Mouse (Mus musculus) lung, adult 2 months (tissue): Measurements from ENCODE around the gene Ccdc181.
"Not testable (repeated sequence)": the region's sequence is repeated elsewhere in the genome, so short reads cannot be mapped to it uniquely, and the experiment has no call there.

Source experiments
- CTCF ChIP-seq: fragments of 200-500 bp; IDR thresholded peaks from 2 replicates; pipeline ENCODE4 v1.5.1; 2011; ENCODE audit warnings: mild to moderate bottlenecking, low read length, control low read depth; ENCODE audit not compliant: insufficient read depth
- POLR2A ChIP-seq: fragments of 200-500 bp; IDR thresholded peaks from 2 replicates; pipeline ENCODE4 v1.6.1; 2011; ENCODE audit warnings: low read depth, mild to moderate bottlenecking, control low read depth, low read length, borderline replicate concordance; ENCODE audit errors: extremely low read depth

DNA sequence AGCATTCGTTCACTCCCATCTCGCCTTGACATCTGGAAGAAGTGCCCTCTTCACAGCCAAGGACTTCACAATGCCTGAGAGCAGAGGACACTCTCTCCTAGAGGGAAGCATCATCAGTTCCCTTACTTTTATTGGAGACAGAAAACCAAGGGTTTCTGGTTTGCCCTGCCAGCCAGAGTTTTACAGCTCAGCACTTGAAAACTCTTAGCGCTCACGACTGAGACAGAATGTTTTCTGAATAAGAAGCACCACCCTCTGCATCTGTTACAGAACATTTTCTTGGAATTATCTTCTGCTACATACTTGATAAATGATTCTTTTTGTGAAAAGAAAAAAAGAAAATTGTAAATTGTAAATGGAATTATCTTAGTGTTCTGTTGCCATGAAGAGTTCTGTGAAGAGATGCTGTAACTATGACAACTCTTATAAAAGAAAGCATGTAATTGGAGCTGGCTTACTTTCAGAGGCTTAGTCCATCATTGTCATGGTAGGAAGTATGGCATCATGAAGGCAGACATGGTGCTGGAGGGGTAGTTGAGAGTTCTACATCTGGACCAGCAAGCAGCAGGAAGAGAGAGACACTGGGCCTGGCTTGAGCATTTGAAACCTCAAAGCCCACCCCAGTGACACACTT, 43.3 kb upstream of the Ccdc181 start:
- not testable (repeated sequence) for TF ChIP-seq CTCF, POLR2A
